Mouse (Mus musculus) right cerebral cortex, postnatal 14 days (tissue): Measurements from ENCODE around the gene Mrpl52.

Experiments used
- DNase-seq: peaks from one replicate; pipeline ENCODE4 v3.0.0; 2022

Gene Mrpl52

GRCm38 (mm10) chr14:54426689-54427398 lies at the start of gene Mrpl52:
Mrpl52 (plus strand) TSS chr14:54426909.
- peak; percentile 91 for DNase-seq

GRCm38 (mm10) chr14:54377166-54377565 lies 49.5 kb upstream of the Mrpl52 start:
- no peak for DNase-seq

GRCm38 (mm10) chr14:54379571-54379970 lies 47.1 kb upstream of the Mrpl52 start:
- DNase-seq: no peak

GRCm38 (mm10) chr14:54380616-54381015 lies 46.1 kb upstream of the Mrpl52 start:
- no peak for DNase-seq

- DNase-seq: no peak
Observed at GRCm38 (mm10) chr14:54381816-54382215, 44.9 kb upstream of the Mrpl52 start.

- DNase-seq: no peak
Observed at GRCm38 (mm10) chr14:54382641-54383040, 44.1 kb upstream of the Mrpl52 start.

GRCm38 (mm10) chr14:54383355-54383771 lies 43.3 kb upstream of the Mrpl52 start:
- no peak for DNase-seq

GRCm38 (mm10) chr14:54384396-54384795 lies 42.3 kb upstream of the Mrpl52 start:
- DNase-seq: no peak

- DNase-seq: no peak
Observed at GRCm38 (mm10) chr14:54385968-54386618, 40.6 kb upstream of the Mrpl52 start.

GRCm38 (mm10) chr14:54387546-54387945 lies 39.2 kb upstream of the Mrpl52 start:
- DNase-seq: no peak

GRCm38 (mm10) chr14:54390843-54391242 lies 35.9 kb upstream of the Mrpl52 start:
- no peak for DNase-seq

GRCm38 (mm10) chr14:54393794-54394193 lies 32.9 kb upstream of the Mrpl52 start:
- DNase-seq: no peak

- DNase-seq: no peak
Observed at GRCm38 (mm10) chr14:54394309-54394708, 32.4 kb upstream of the Mrpl52 start.

- DNase-seq: no peak
Observed at GRCm38 (mm10) chr14:54396685-54397084, 30.0 kb upstream of the Mrpl52 start.

GRCm38 (mm10) chr14:54397872-54398527 lies 28.7 kb upstream of the Mrpl52 start:
- DNase-seq: peak; percentile 25

GRCm38 (mm10) chr14:54398528-54398916 lies 28.2 kb upstream of the Mrpl52 start:
- DNase-seq: no peak

- DNase-seq: no peak
Observed at GRCm38 (mm10) chr14:54398921-54399382, 27.8 kb upstream of the Mrpl52 start.

GRCm38 (mm10) chr14:54401723-54402122 lies 25.0 kb upstream of the Mrpl52 start:
- no peak for DNase-seq

GRCm38 (mm10) chr14:54408336-54409056 lies 18.2 kb upstream of the Mrpl52 start:
- DNase-seq: no peak

- no peak for DNase-seq
Observed at GRCm38 (mm10) chr14:54409057-54409645, 17.6 kb upstream of the Mrpl52 start.

- no peak for DNase-seq
Observed at GRCm38 (mm10) chr14:54409980-54410810, 16.5 kb upstream of the Mrpl52 start.
